Mouse (Mus musculus) right cerebral cortex, adult 18-20 months (tissue): Measurements from ENCODE around the gene Gins2.

Source experiments
- DNase-seq: peaks from one replicate; pipeline ENCODE4 v3.0.0; 2022; ENCODE audit warnings: mixed read lengths

The Gins2 gene

DNA sequence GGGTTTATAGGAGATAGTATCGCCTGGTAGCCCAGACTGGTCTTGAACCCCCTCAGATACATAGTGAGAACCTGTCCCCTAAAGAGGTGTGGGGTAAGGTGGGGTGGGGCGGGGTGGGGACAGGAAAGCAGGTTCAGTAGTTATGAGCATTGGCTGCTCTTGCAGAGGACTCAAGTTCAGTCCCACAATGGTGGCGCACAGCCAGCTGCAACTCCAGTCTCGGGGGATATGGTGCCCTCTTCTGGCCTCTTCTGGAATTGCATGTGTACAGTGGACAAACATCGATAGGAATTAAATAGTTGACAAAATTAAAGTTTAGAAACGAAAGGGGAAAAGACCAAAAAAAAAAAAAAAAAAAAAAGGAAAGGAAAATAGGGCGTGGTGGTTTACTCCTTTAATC lies 10.4 kb upstream of the Gins2 start:
- peak; percentile 73 for DNase-seq

DNA sequence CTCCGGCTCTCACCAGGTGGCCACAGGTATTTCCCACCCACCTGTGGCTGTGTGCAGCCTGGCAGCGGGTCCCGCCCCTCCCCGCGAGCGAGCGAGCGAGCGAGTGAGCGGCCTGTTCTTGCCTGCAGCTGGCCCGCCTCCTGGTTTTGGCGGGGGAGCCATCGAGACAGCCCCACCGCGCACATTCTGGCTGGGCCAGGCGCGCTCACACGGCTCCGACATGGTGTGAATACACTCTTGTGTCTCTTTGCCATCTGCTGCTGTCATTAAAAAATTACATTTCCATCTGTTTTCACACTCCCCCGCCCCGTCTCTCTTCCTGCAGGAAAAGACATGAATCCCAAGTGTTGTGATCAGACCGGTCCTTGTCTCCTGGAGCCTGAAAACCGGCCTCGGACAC lies 9.5 kb upstream of the Gins2 start:
- peak; percentile 91 for DNase-seq

DNA sequence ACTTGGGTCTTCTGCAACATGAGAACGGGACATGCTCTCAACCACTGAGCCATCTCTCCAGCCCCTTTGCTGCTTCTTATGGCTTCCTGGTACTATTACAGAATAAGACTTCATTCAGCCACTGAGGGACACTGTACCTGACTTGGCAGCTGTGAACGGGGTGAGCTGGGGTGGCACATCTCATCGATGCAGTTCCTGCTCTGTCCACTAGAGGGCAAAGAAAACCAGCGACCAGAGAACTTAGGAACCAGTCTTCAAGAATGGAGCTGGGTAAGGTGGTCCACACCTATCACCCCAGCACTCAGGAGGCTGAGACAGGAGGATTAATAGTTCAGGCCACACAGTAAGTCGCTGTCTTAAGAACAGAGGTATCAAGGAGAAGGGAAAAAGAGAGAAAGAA lies 6.9 kb upstream of the Gins2 start:
- DNase-seq: no peak

DNA sequence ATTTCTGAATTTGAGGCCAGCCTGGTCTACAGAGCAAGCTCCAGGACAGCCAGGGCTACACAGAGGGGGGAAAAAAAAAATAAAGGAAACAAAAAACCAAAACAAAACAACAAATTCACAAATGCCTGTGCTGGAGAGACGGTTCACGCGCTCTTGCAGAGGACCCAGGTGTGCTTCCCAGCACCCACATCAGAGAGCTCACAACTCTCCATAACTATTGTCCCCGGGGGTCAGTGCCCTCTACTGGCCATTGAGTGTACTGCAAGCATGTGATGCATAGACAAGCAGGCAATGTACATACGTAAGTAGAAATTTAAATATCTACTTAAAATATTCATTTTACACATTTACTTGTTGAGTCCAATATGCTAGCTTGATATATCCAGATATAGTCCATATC lies 5.5 kb upstream of the Gins2 start:
- DNase-seq: no peak

DNA sequence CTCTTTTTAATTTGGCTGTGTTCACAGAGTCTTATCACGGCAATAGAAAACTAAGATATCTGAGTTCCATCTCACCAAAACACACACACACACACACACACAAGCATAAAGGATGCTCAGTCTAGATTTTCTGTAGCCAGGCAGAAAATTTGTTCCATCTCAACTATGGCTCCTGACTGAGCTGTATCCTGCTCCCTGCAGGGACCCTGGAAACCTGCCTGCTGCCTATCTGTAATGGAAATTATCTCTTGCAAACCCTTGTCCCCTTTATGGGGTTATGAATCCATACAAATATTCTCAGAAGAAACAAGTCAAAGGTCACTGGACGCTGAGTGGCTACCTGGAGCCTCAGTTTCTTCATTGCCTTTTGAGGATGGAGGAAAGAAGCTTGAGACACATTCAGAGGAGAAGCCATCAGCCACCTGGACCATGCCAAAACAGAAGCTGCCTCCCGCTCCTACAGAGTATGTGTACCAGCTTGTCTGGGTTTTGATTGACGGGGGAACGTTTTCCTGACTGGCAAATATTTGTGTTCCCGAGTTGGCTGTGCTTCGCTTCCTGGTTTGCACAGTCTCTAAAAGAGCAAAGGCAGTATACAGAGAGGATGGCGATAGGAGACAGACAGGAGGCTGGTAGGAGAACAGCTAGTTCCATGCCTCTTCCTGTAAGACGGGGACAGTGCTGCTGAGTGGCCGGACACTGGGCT lies 2.6 kb upstream of the Gins2 start:
- DNase-seq: no peak

DNA sequence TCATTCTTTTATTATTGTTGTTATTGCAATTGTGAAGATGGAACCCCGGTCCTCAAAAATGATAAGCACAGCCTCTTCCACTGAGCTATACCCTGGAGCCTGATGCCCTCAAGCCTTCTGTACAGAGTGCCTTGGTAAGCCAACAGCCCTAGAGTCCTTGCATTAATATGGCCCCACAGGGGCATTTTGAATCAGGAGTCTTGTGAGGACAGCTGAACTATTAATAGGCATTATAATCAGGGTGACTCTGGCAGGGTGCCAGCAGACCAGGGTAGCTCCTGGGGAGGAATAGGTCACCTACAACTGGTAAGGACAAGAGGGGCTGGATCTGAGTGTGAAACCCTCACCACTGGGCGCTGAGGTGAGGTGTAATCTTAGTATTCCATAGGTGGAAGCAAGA lies 817 bp upstream of the Gins2 start:
- no peak for DNase-seq

DNA sequence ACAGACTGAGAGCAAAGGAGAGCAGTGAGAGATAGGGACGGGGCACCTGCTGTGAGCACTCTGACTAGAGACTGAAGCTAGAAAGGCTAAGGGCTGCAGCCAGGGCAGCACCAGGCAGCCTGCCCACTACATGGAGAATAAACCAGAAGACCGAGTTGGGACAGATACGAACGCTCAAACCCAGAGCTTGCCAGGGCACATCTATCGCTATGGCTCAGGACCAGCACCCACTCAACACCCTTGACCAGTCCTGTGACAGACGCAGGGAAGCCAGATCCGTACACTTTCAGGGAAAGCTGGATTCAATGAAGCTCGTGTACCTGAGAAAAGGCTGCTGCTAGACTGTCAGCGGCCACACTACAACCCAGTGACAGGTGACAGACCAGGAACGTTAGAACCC lies 3.6 kb downstream of the Gins2 start:
- no peak for DNase-seq

DNA sequence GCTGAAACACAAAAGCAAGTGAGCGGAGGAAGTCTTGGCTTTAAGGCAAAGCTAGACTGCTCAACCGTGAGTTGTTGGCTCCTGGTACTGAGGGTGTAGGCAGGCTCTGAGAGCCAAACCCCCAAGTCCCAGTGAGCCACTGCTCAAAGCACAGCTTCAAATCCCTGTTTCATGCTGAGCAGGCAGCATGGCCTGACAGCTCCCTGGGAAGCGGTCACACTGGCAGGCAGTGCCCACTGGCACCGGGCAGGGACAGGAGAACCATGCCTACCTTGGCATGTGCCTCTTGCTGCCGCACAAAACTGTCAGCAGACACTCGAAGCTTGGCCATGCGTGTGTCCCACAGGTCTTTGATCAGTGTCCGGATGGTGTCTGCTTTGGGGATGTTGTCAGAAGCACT lies 7.3 kb downstream of the Gins2 start:
- DNase-seq: no peak

DNA sequence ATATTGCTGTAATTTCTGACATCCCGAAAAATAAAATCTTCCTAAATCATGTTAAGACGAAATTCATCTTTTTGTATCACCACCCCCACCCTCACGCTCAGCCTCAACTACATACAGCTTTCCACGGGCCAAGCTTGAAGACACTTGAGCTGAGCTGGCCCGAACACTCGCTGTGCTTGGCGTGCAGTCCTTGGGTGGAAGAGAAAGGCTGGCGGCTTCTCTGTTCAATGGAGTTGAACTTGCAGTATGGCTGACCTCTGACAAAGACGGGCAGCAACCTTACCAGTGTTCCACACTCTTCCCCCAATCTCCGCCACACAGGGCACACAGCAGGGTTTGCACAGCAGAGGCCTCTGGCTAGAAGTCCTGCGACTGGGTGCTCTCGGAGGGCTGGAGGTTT lies 7.8 kb downstream of the Gins2 start:
- no peak for DNase-seq

DNA sequence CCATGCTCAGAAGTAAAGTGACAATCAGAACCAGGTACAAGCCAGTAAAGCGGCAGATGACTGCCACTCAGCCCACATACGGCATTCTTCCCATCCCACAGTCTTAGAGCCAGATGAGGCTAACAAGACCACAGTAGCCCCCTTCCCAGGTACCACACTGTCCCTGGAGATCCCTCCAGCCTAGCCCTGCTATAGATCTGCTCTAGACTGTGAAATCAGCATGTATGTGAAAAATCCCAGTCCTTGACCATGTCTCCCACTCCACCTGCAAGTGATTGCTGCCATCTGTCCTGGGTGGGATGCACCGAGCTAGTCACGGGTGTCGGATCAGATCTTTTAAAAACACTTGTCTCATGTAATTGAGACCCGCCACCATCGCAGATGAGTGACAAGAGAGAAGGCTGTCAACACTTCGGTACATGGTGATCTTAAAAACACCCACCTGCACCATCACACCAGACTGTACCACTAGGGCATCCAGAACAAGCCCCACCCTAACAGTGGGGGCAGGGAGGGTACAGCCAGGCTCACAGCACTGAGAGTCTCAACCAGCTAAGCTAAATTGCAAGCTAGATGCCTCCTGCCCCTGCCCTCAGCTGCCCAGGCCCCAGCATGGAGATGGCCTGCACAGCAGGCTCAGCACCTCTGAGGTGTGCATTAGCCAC lies 8.6 kb downstream of the Gins2 start:
- DNase-seq: no peak

DNA sequence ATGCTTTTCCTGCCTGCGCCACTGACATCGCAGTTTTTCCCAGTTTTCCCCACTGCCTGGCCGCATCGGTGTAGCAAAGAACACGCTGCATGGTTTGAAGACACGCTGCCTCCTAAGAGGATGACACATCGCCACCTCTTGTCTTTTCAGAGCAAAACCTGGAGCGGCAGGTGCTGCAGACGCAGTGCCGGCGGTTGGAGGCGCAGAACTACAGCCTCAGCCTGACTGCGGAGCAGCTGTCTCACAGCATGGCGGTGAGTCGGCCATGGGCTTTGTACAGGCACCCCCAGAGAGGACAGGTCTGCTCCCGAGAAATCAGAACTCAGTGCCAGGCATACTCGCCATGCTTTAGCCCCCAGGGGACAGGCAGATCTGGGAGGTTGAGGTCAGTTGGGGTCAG lies 11.3 kb downstream of the Gins2 start:
- DNase-seq: no peak

DNA sequence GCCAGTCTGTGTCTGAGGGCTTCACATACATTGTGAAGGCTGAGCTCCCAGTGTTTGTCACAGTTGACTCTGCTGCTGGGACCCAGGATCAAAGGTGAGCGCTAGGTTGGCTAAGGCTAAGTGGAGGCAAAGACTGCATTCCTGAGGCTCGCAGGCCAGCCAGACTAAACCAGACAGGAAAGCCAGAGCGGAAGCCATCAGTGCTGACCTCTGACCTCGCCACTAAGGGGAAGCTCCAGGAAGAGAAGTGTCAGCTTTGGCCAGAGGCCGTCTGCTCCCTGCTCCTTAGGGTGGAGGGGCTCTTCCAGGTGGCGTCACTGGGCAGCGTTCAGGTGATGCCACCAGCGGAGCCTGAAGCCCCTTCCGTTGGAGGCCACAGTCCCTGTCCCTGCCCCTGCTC lies 13.3 kb downstream of the Gins2 start:
- DNase-seq: no peak

DNA sequence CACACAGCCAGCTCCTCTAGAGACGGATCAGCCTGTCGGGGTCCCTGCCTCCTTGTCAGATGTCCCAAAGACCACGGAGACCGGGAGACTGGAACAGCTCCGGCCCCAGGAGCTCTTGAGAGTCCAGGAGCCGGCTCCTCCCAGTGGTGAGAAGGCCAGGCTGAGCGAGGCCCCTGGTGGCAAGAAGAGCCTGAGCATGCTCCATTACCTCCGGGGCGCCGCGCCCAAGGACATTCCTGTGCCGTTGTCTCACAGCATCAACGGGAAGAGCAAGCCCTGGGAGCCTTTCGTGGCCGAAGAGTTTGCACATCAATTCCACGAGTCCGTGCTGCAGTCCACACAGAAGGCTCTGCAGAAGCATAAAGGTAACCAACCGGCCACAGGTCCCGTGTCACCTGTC lies 14.2 kb downstream of the Gins2 start:
- no peak for DNase-seq

DNA sequence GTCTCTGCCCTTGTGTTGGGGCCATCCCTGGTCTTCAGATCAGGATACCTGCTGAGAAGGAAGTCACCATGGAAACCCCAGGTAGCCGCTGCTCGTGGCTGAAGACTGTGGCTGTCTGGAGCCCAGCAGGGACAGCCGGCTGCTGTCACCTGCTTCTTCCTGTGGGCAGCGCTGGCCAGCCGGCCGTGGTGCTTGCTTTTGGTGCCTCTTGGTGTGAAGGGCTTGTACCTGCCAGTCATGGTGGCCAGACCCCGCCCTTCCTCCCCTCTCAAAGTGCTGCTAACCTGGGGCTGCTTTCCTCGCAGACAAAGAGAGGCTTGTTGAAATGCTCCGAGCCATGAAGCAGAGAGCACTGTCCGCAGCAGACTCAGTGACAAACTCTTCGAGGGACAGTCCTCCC lies 15.2 kb downstream of the Gins2 start:
- no peak for DNase-seq

DNA sequence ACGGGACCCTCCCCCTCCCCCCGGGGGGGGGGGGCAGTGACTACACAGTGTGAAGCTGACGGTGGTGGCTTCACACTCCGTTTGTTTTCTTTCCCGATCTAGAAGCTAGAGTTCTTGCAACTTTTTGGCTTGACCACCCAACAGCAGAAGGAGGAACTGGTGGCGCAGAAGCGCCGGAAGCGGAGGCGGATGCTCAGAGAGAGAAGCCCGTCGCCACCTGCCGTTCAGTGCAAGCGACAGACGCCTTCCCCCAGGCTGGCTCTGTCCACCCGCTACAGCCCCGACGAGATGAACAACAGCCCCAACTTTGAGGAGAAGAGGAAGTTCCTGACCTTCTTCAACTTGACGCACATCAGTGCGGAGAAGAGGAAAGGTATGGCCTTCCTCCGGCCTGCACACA lies 16.6 kb downstream of the Gins2 start:
- peak; percentile 82 for DNase-seq

DNA sequence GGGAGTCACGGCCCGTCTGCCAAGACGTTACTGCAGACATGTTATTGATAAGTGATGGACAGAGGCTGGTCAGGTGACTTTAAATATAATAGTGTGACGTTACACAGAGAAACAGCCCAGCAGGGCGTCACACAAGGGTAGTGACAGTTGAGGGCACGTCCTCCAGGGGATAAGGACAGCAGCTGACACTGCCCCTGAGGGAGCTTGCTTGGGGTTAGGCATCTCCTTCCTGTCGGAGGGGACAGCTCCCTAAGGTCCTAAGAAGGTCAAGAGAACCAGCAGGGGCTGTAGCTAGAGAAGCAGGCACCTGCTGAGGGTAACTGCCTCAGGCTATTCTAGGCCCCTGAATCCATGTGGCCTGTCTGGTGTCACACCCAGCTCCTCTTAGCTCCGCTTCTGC lies 17.5 kb downstream of the Gins2 start:
- no peak for DNase-seq

DNA sequence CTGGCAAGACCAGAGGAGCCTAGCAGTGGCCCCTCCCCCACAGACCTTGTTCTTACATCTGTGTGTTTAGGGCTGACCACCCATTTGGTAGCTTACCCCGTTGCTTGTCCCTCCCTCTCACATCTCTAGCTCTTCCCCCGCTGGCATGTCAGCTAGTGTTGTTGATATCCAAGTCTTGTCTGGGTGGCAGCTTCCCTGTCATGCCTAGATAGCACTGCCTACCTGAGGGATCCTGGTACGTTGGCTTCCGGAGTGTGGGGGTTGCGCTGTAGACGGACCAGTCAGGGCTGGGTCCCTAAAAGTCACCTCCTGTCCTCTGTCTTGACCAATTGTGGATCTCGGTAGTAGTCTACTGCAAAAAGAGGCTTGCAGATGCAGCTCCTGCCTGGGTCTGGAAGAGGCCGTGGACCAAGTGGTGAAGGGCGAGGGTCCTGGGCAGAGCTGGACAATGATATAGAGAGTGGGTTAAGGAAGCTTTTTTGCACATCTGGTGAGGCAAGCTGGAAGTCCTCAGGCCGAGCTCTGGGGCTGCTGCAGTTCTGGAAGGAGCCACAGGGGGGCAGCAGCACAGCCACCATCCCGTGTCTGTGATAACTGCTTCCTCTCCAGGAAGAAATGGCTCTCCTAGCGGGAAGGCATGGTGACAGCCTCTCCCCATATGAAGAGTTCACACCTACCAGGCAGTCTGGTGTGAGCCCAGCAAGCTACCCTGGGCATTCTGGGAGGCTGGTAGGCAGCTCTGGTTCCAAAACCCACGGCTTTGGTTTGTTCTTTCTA lies 19.0 kb downstream of the Gins2 start:
- peak; percentile 81 for DNase-seq

DNA sequence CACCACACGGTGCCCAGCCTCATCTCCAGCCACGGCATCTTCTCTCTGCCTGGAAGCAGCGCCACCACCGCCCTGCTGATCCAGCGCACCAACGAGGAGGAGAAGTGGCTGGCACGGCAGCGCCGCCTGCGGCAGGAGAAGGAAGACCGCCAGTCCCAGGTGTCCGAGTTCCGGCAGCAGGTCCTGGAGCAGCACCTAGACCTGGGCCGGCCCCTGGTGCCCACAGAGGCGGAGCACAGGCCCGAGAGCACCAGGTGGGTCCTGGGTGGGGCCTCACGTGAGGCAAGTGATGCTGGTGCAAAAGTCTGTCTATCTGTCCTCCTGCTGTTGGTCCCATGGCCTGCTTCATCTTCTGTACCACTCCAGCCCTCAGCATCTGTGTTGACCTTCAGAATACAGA lies 20.0 kb downstream of the Gins2 start:
- no peak for DNase-seq

DNA sequence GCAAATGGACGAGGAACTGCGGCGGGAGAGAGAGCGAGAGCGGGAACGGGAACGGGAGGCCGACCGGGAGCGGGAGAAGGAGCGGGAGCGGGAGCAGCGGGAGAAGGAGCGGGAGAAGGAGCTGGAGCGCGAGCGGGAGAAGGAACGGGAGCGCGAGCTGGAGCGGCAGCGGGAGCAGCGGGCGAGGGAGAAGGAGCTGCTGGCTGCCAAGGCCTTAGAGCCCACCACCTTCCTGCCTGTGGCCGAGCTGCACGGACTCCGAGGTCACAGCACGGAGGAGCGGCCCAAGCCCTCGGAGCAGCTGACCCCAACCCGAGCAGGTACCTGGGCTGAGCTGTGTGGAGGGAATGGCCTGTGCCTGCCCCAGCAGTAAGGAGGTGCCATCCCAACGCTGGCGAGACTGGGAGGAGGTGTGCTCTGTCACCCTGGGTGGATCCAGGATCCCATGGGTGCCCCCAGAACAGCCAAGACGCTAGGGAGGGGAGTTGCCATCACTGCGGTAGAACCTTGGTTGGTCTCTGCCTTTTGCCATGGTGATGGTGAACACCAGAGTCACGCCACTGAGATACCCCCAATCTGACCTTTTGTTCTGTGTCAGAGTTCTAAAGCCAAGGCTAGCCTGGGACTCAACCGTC lies 20.8 kb downstream of the Gins2 start:
- DNase-seq: no peak

DNA sequence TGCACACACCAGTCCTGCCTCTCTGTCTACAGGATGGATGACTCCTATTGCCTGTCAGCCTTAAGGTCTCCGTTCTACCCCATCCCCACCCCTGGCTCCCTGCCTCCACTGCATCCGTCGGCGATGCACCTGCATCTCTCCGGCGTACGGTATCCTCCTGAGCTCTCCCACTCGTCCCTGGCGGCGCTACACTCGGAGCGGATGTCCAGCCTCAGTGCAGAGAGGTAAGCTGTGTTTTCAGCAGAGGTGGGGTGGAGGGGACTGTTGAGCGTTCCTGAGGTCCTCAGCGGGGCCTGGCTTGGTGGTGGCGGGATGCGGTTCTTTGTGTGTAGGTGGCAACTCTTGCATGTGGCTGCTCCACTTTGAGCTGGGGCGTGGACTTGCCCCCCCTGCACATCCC lies 21.4 kb downstream of the Gins2 start:
- no peak for DNase-seq

DNA sequence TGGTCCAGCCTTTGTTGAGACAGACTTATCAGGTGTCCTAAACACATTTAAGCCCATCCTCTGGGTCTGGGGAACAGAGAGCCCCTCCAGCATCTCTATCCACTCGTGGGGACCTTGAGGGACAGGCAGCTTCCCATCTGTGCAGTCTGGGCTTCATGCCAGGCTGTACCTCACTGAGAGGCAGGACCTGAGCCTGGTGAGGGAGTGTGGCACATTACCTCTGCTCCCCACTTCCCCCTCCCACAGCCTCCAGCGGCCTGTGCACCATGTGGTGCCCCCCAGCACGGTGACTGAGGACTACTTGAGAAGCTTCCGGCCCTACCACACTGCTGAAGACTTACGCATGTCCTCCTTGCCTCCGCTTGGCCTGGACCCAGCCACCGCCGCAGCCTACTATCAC lies 22.4 kb downstream of the Gins2 start:
- no peak for DNase-seq

DNA sequence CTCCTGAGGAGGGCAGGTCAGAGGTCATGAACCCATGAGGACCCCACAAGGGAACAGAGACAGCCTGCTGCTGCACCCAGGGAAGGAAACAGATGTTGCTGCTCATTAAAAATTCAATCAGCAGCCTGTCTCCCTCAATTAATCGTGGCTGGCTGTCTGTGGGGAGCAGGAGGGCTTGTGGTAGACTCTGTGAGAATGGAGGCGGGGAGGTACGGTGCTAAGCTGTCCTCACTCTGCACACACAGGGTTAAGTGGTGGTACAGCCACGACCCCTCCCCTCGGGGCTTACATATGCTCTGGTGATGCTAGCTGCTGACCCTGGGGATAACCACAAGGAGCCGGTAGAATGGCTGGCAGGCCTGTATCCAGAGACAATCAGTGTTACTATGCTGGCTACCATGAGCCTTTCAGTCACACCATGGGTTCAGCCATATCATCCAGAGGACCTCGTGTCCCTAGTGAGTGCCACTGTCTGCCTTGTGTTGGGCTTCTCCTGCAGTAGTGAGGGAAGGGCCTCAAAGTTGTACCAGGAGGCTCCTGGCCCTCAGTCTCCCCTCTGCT lies 23.9 kb downstream of the Gins2 start:
- no peak for DNase-seq
